Mouse (Mus musculus) limb, embryonic 11.5 days (tissue): ENCODE measurements around the gene Sod1. TPM values are rescaled to one million over a fixed set of nuclear protein-coding genes. Genes with fewer than 3 reads are reported as not detected.

Experiments
- ATAC-seq: fragments of 200-750 bp; cut with Nextera tagmentation; 2 replicates; pipeline ENCODE4 v1.8.0; 2017; ENCODE audit warnings: low read depth; ENCODE audit not compliant: insufficient number of reproducible peaks, low FRiP score, low TSS enrichment
- DNase-seq: peaks from one replicate; pipeline ENCODE4 v3.0.0-alpha.2; 2015; ENCODE audit warnings: low spot score
- H3K27ac ChIP-seq: fragments of 300-500 bp; sonication (generic); replicated peaks from 2 replicates; pipeline ENCODE4 v1.5.1; 2014; ENCODE audit warnings: low read depth, mild to moderate bottlenecking, low read length
- H3K27me3 ChIP-seq: fragments of 300-500 bp; sonication (generic); 2 replicates; pipeline ENCODE4 v1.6.1; 2014; ENCODE audit warnings: mild to moderate bottlenecking, low read length, mixed read lengths; ENCODE audit not compliant: control insufficient read depth, insufficient read depth
- H3K36me3 ChIP-seq: fragments of 300-500 bp; sonication (generic); 2 replicates; pipeline ENCODE4 v1.6.1; 2014; ENCODE audit warnings: mild to moderate bottlenecking, low read length, moderate library complexity, mixed read lengths; ENCODE audit not compliant: control insufficient read depth, insufficient read depth
- H3K4me1 ChIP-seq: fragments of 300-500 bp; sonication (generic); 2 replicates; pipeline ENCODE4 v1.6.1; 2014; ENCODE audit warnings: low read length, mixed read lengths; ENCODE audit not compliant: control insufficient read depth, insufficient read depth
- H3K4me2 ChIP-seq: fragments of 300-500 bp; sonication (generic); 2 replicates; pipeline ENCODE4 v1.6.1; 2014; ENCODE audit warnings: low read depth, mild to moderate bottlenecking, moderate library complexity; ENCODE audit not compliant: severe bottlenecking
- H3K4me3 ChIP-seq: fragments of 300-500 bp; sonication (generic); 2 replicates; pipeline ENCODE4 v1.5.1; 2014; ENCODE audit warnings: low read depth, low read length
- H3K9ac ChIP-seq: fragments of 300-500 bp; sonication (generic); 2 replicates; pipeline ENCODE4 v1.6.1; 2014; ENCODE audit warnings: mild to moderate bottlenecking, low read length
- H3K9me3 ChIP-seq: fragments of 300-500 bp; sonication (generic); 2 replicates; pipeline ENCODE4 v1.6.1; 2016; ENCODE audit warnings: low read length; ENCODE audit not compliant: control insufficient read depth
- WGBS: fragments of 180-500 bp; shearing (Covaris S2); extraction: QIAGEN DNeasy Blood & Tissue Kit; methylation state at CpG from one replicate; pipeline ENCODE4 v1.1.7; 2014; 5-methylcytosine and 5-hydroxymethylcytosine counted together
- polyA plus RNA-seq: library from polyadenylated mRNA; unstranded; fragments of >200 nt; fragmentation: Nextera tagmentation; extraction: Ambion mirVana; gene quantifications from 2 replicates; pipeline ENCODE4 v1.2.1, GENCODE M21; 2014

Sod1 gene
- polyA plus RNA-seq, 1 experiment from 2014 or later: 1,400 TPM

DNA sequence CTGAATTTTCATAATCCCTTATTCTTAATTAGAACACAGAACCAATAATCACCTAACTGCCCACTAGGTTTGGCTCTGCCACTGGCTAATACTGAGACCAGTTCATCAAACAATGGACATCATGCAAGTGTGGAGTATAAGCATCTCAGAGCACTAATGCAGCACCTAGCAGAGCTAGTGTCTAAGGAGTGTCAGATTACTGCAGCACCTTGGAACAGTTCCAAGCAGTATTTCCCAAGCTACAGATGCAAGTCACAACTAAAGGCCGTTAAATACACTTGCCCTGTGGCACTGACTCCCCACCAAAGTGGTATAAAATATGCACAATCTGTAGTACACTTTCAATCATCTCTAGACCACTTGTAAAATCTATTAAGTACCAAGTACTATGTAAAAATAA is 46.0 kb downstream of the Sod1 start:
- DNase-seq: no peak

DNA sequence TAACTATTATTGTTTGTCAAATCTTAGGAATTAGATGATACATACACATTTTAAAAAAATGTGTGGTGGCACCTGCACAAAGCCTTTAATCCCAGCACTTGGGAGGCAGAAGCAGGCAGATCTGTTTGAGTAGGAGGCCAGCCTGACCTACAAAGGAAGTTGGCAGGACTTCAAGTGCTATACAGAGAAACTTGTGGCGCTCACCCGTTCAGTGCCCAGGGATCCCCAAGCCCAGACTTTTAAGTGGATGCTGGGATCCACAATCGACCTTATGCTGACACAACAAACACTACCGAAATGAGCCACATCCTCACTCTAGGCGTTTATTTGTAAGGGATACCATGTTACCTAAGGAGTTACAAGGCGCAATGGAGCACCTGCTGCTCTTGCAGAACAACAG is 55.0 kb downstream of the Sod1 start:
- 0 out of 2 replicates have a peak, but pooled peaks cover 3% of the 10 kb centered on the region for H3K4me1 ChIP-seq
- DNase-seq: no peak
- no peaks in the 10 kb centered on the region for H3K36me3 ChIP-seq
- no peaks in the 10 kb centered on the region for H3K9me3 ChIP-seq
- ATAC-seq: no peak
- no peak overlapping the region for H3K4me3 ChIP-seq
- no peak overlapping the region for H3K9ac ChIP-seq
- no peaks in the 10 kb centered on the region for H3K27me3 ChIP-seq
- no peak overlapping the region for H3K27ac ChIP-seq
- WGBS: 94% methylated on average over 6 of the region's 6 CpGs
- no peak overlapping the region for H3K4me2 ChIP-seq

More for the DNA sequence above, 46.0 kb downstream of the Sod1 start:
- Histone ChIP-seq H3K4me3 (no peak overlapping the region), H3K9me3 (no peaks in the 10 kb centered on the region), H3K27ac (no peak overlapping the region), H3K27me3 (no peaks in the 10 kb centered on the region), H3K4me2 (no peak overlapping the region), H3K9ac (no peak overlapping the region), H3K4me1 (no peaks in the 10 kb centered on the region; the same call in 1 of the 2 replicates), H3K36me3 (no peaks in the 10 kb centered on the region; the same call in 1 of the 2 replicates)
- WGBS: 38% methylated on average over 1 of the region's 1 CpGs
- no peak for ATAC-seq

Other genes with a start within 250 kb of the Sod1 start
- gene Tiam1, start 77.0 kb upstream of the Sod1 start, polyA plus RNA-seq: 53.3 and 55.9 TPM in 2 replicates
- 35.2 and 42.0 TPM in 2 replicates for gene Scaf4, start 63.7 kb downstream of the Sod1 start, polyA plus RNA-seq
- gene Hunk, start 165.3 kb downstream of the Sod1 start, polyA plus RNA-seq: 19.0 and 22.7 TPM in 2 replicates